Mouse (Mus musculus): Measurements from ENCODE around the gene Akap13.

The Akap13 gene

DNA sequence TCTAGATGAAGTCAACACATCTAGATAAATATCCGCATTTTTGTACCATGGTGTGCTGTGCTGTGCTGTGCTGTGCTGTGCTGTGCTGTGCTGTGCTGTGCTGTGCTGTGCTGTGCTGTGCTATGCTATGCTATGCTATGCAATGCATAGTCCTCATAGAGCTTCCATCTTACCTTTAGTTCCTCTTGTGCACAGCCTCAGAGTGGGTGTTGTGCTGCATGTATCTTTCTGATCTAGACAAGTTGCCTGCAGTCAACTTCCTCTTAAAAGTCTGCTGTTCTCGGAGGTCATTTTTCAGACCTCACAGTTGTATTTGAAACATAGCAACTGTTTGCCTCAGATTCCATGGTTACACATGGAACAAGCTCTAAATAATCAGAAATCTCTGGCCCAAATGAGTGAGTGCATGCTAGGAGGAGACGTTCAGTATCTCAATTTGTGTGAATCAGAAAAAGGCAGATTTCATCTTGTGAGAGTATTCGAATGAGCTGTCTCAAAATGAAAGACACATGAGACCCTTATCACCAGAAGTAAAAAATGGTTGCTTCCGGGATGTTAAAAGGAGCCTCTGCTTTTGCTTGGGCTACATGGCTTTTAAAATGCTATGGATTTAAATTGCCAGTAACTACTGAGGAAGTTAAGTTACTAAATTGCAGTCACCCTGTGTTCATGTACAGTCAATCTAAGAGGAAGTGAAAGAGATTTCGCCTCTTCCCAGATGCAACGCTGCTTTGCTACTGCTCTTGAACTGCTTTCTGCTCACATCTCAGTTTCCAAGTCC lies 230.9 kb downstream of the Akap13 start:
- no peak for DNase-seq

GRCm38 (mm10) chr7:75686827-75687164 lies 231.5 kb downstream of the Akap13 start:
- DNase-seq, result no peak

- no peak for DNase-seq
These were observed 232.8 kb downstream of the Akap13 start for GRCm38 (mm10) chr7:75688144-75688543.

- no peak for DNase-seq
These were observed 239.4 kb downstream of the Akap13 start for GRCm38 (mm10) chr7:75694777-75695176.

DNA sequence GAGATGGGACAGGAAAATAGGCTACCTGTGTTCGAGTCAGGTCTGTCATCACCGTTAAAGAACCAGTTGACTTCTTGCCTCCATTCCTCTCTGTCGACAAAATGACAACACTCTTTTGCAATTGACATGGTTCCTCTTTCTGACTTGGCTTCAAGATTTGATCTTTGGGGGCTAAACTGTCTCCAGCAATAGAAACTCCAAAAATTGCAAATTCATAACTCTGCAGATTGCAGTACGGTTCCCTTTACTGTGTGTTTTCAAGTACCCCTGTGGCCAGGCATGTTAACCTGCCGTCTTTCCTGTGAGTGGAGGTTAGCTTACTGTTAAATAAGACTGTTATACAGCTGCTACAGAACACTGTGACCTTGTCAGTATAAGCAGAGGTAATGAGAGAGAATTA lies 244.5 kb downstream of the Akap13 start:
- DNase-seq, result no peak

GRCm38 (mm10) chr7:75700771-75701345 lies 245.5 kb downstream of the Akap13 start:
- no peak for DNase-seq

DNA sequence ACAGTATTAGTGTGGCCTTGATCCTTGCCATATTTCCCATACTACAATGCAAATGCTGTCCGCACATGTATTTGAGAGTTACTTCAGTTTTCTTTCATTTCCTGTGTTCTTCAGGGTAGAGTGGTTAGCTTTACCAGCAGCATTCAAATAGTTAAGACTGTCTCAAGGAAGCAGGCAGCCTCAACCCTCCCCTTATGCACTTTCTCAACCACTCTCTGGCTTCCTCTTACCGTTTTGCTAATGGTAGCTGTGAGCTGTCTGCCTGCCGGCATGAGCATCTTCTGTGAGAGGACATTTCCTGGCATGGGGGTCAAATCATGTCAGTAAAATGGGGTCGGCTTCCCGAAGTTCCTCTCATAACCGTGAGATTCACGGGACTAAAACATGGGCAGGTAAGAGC lies 246.4 kb downstream of the Akap13 start:
- peak in 1 of 2 experiments; percentile 41 for DNase-seq

DNA sequence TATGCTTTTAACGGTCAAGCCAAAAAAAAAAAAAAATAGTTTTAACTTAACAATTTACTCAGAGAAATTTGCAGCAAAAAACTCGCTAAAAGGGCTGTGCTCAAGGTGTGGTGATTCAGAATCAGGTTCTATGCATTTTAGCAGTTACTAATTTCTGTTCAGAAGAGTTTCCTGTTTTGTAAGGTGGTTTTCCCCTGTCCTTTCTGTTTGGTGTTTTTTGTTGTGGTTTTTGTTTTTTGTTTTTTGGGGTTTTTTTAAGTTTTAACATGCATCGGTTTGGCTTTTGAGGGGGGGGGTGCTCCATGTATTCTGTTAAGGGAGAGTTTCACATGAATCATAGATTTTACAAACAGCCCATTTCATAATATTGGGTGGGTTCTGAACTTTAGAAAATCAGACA lies 247.0 kb downstream of the Akap13 start:
- DNase-seq, result no peak

DNA sequence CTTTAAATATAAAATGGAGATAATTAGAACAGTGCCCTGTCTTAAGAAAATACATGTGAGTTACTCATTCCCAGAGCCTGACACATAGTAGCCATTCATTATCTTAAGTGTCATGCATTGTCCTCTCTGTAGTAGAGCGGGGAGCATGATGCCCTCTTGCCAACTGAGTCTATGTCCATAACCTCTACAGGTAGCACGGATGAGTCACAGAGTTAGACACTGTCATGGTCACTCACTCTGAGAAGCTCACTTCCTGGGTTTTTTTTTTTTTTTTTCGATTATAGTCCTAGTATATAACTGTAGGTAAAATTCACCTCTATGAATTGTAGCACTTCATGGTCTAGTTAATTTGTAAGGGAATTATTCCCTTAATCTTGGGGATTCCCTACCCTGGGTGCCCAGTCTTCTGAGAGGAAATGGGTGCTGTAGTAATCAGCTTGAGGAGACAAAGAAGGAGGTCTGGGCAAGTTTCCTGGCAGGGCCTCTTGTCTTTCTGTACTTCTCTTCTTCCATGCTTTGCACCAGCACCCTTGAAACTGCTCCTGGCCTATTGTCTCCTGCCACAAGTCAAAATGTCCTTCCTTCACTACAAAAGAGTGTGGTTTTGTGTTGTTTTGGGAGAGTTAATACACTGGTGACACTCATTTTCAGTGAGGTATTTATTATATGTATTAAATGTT lies 247.8 kb downstream of the Akap13 start:
- no peak for DNase-seq

DNA sequence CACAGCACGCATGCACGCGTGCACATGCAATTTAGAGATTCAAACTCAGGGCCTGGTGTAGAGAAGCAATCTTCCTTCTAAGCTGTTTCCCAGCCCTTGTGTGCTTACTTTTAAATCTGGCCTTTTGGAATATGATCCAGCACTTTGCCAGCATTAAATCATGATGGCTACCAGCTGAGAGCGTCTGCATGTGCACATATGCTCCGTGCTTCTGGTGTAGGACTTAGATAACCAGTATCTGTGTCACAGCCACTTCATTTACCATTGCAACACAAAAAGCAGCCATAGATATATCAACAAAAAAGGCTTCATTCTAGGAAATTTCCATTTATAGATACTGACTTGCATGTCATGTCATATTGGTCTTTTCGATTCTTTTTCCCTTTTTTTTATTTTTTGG lies 249.5 kb downstream of the Akap13 start:
- DNase-seq, result no peak

- no peak for DNase-seq
These were observed 254.6 kb downstream of the Akap13 start for GRCm38 (mm10) chr7:75709936-75710335.

DNA sequence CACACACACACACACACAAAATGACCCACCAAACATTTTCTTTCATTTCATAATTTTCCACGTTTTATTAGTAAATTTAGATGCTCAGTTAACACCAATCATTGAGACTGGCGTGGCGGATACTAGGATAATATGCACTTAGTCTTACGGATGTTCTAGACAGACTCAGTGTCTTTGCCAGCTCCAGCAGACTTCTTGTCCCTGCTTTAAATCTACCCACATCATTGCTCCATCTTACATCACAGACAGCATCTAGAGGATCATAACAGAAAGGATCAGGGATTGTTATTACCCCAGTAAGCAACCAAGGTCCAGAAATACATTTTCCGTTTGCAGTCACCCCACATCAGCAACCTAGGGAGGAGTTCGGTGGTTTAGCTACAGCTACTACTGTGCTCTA lies 255.6 kb downstream of the Akap13 start:
- no peak for DNase-seq

GRCm38 (mm10) chr7:75711436-75711835 lies 256.1 kb downstream of the Akap13 start:
- no peak for DNase-seq

DNA sequence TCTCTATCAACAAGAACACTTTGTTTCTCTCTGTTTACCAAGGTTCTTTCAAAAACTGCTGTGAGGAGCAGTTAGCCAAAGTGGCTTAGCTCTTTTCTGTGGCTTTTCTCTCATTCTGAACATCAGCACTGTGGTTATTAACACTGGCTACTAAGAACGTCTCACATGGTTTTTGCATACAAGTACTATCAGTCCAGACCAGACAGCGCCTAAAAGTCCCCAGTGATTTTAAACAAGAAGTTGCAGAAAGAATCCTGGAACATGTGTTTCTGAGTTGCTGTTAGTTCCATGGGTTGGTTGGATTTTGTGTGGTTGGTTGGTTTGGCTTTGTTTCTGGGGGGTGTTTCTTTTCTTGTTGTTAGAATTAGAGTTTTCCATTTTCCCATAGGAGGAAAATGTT lies 257.5 kb downstream of the Akap13 start:
- DNase-seq, result no peak

DNA sequence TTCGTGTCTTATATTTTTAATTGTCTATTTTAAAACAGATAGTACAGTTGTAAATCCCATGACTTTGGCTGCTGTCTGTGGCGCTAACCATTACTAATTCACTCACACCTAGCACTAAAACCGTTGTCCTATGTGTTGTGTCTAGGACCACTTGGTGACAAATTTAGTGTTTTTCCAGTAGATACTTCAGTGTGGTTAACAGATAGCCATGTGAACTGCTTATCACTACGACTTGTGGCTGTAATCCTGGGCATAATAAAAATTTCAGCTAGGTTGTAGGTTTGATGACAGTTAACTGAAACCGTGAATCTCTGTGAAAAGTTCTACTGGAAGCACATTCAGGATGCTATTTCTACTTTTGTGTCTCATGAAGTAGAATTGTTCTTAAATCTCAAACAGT lies 258.6 kb downstream of the Akap13 start:
- no peak for DNase-seq

DNA sequence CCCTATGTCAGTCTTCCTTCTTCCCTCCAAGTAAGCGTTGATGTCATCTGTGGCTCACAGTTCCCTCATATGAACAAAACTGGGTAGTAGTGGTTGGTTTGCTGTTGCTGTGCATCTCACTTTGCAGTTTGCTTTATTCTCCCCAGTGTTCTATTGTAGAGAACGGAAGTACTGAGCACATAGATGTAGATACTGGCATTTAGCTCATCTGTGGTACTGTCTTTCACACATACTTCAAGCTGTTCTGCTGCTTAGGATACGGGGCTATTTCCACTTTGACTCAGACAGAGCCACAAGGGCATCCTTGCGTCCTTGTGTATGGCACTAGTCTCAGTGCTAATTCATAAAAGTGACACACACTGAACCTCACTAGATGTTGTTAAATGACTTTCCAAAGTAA lies 259.7 kb downstream of the Akap13 start:
- no peak for DNase-seq

DNA sequence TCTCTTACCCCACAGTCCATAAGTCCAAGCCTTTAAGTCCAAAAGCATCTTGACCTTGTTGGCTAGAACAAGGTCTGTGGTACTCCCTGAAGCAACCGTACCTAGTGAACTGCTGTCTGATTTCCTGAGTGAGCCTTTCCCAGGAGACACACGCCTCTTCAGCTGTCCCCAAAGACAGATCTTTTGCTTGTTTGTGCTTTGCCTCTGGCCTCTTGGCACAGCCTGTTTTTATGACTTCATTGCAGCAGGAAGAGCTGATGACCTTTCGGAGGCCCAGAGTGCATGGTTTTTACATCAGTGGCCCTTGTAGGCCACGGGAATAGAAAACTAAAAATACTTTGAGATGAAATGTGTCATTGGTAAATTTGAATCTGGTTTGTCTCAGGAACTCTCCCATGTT lies 260.6 kb downstream of the Akap13 start:
- DNase-seq, result peak in 1 of 2 experiments; percentile 13

- DNase-seq, result no peak
These were observed 262.0 kb downstream of the Akap13 start for GRCm38 (mm10) chr7:75717349-75717748.

GRCm38 (mm10) chr7:75721302-75721701 lies 266.0 kb downstream of the Akap13 start:
- DNase-seq, result no peak

- no peak for DNase-seq
These were observed 268.7 kb downstream of the Akap13 start for GRCm38 (mm10) chr7:75724012-75724411.

GRCm38 (mm10) chr7:75725899-75726298 lies 270.6 kb downstream of the Akap13 start:
- no peak for DNase-seq

- no peak for DNase-seq
These were observed 271.5 kb downstream of the Akap13 start for GRCm38 (mm10) chr7:75726867-75727266.

GRCm38 (mm10) chr7:75729652-75730051 lies 274.3 kb downstream of the Akap13 start:
- DNase-seq, result no peak

DNA sequence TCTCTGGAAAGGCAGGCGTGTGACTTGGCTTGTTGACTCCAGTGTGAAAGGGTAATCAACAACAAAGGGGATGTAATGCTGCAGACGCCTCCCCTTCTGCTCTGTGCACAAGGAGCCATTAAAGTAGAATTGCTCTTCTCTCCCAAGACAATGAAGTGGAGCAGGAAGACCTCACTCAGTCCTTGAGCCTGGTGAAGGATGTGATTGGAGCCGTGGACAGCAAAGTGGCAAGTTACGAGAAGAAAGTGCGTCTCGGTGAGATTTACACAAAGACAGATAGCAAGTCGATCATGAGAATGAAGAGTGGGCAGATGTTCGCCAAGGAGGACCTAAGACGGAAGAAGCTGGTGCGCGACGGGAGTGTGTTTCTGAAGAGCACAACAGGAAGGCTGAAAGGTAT lies 274.9 kb downstream of the Akap13 start:
- DNase-seq, result no peak

All from lung, postnatal 4 days (tissue).